Mouse (Mus musculus) cerebellum, adult 18-20 months (tissue): ENCODE data around the gene Tdrkh.

Experiments
- DNase-seq, 2 experiments: peaks; one replicate each; pipeline ENCODE4 v3.0.0; 2021

The Tdrkh gene

DNA sequence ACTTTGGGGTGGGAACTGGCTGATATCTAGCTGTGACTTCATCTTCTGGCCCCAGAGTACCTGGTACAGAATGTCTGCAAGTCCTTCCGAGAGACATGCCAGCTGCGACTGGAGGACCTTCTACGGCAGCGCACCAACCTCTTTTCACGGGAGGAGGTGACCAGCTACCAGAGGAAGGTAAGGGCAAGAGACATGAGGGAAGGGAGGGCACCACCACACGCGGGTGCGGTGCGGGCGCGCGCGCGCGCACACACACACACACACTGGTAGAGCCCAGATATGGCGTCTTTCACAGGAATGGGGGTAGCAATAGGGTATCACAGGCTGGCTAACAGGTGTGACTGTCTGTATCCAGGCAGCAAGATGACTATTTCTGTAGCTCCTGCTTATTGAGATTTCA is 23.7 kb upstream of the Tdrkh start:
- no peak for DNase-seq

DNA sequence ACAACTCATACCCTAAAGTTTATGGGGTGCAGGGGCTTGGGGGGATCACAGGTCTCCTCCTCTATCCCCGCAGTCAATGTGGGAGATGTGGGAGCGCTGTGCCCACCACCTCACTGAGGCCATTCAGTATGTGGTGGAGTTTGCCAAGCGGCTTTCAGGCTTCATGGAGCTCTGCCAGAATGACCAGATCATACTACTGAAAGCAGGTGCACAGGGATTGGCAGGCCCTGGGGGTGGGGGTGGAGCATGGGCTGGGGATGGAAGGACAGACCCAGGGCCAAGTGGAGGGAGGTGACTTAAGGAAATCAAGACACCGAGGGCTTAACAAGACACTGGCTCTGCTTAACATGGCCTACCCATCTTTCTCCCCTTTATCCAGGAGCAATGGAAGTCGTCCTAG is 22.1 kb upstream of the Tdrkh start:
- no peak for DNase-seq

DNA sequence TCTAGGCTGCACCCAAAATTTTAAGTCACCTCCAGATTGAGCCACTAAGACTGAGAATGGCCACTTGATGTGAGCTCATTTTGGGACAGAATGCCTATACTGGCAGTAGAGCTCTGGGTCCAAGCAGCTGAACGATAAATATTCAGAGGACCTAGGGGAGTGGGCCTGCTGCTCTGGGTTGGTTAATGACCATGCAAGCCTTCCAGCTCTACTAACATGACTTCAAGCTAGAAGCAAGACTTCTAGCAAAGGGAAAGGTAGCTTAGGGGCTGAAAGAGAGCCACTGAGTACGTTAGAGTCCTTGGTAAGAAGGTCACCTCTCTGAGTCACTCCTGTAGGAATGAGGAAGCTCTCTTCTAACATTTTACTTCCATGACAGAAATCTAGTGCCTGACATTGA is 20.9 kb upstream of the Tdrkh start:
- no peak for DNase-seq

DNA sequence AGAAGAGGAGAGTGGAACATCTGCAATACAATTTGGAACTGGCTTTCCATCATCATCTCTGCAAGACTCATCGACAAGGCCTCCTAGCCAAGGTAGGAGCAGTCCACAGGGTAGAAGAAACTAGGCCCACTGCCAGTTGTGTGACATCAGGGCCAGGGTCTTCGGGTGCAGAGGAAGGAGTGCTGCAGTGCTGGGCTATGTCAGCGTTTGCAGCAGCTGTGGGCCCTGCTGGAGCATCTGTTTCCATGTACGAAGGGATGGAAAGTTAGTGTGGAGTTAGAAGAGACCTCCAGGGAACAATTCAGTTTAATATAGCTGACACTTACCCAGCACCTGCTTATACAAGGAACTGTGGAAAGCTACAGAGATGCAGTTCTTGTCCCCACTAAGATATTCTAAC is 20.0 kb upstream of the Tdrkh start:
- no peak for DNase-seq

DNA sequence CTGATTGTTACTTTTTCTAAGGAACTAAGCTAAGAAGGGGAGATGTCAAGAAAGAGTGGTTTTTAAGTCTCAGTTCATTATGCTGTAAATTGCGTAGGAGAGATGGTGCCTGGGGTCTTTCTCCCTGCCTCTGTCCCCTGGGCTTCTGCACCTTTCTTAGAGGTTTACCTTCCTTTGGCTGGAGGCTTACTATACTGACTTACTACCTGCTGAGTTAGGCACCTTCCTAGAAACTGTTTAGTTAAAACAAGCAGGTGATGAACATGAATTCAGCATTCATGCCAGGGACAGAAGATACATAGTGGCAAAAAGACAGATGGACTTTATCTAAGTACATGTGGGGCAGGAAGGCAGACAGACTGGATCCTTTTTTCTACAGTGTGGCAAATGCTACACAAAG is 16.7 kb upstream of the Tdrkh start:
- DNase-seq, result no peak

DNA sequence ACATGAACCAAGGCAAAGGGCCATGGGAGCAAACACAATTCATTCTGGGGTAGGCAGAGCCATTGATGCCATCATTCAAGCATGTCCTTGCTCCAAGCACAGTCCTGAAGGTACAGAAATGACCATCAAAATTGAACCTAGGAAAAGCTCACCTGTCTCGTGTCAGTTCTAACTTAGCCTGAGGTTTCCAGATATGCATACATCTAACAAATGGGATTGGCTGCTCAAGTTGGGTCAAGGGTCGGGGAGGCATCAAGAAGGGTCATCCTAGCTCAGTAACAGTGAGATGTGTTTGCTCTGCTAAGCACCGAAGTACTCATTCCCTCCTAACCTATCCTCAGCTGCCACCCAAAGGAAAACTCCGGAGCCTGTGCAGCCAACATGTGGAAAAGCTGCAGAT is 16.2 kb upstream of the Tdrkh start:
- no peak for DNase-seq

DNA sequence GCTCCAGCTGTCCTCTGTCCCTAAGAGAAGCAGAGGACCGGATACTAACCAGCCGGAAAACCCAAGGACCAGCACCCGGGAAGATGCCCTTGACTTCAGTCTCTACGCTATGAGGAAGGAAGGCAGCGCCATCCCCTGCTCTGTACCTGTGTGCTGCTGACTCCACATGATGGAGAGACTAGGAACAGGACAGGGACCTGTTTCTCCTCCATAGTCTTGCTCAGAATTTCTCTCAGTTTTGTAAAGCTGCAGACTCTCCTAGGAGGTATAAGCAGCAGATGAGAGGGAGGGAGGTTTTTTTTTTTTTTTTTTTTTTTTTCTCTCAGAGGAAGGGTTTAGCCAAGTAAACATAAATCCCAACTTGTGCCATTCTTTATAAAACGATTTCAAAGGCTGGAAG is 14.9 kb upstream of the Tdrkh start, which contains the start of gene Lingo4:
Gene Lingo4 (plus strand): TSS at position 301 of the 400 bp plus-strand sequence.
- DNase-seq, result no peak

DNA sequence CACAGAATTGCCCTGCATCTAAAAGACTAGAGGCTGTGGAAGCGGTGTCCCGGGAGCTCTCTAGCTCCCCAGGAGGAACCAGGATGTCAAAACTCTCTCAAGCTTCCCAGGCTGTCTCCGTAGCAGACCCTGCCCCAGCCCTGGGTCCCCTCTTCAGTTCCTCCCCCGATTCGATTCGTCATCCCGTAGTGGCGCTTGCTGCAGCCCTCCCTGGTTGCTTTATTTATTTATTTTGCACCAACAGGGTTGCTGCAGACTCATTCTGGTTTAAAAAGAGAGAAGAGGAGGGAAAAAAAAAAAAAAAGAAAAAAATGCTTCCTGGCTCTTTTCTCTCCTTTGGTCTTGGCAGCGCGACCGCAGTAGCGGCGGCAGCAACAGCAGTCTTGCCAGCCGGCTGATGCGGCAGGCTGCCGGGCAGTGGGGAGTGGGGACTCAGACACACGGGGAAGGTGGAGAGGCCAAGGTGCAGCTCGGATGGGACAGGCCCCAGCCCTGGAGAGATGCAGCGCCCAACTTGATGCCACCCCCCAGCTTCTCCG is 14.1 kb upstream of the Tdrkh start:
- peak; percentile 36 to 46 for DNase-seq

DNA sequence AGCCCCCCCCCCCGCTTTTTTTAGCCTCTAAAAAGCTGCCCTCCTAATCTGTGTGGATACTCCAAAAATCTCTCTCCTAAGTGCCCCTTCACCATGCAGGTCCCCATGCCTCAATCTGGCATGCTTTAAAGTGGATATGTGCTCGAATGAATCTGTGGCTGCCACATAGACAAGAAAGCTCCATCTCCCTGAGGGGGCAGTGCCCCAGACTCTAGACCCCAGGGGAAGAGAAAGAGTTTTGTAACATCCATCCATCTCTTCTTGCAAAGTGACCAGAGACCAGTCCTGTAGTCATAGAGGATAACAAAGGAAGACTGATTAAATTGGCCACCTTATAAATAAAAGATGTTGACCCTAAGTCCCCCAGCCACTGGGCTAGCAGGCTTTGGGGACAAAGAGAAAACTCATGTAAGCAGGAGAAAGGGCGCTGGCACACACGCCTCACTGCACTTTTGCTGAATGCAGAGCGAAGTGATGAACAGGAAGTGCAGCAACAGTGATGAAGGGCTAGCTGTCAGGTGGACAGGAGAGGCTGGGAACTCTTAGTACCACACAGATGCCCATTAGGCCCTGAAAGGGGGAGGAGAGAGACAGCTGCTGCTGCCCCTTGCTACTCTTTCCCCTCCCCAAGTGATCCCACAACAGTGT is 13.3 kb upstream of the Tdrkh start:
- no peak for DNase-seq

DNA sequence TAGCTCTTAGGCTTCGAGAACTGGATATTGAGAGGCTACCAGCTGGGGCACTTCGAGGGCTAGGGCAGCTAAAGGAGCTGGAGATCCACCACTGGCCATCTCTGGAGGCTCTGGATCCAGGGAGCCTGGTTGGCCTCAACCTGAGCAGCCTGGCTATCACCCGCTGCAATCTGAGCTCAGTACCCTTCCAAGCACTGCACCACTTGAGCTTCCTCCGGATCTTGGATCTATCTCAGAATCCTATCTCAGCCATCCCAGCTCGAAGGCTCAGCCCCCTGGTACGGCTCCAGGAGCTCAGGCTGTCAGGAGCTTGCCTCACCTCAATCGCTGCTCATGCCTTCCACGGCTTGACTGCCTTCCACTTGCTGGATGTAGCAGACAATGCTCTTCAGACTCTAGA is 10.6 kb upstream of the Tdrkh start:
- DNase-seq, result no peak

DNA sequence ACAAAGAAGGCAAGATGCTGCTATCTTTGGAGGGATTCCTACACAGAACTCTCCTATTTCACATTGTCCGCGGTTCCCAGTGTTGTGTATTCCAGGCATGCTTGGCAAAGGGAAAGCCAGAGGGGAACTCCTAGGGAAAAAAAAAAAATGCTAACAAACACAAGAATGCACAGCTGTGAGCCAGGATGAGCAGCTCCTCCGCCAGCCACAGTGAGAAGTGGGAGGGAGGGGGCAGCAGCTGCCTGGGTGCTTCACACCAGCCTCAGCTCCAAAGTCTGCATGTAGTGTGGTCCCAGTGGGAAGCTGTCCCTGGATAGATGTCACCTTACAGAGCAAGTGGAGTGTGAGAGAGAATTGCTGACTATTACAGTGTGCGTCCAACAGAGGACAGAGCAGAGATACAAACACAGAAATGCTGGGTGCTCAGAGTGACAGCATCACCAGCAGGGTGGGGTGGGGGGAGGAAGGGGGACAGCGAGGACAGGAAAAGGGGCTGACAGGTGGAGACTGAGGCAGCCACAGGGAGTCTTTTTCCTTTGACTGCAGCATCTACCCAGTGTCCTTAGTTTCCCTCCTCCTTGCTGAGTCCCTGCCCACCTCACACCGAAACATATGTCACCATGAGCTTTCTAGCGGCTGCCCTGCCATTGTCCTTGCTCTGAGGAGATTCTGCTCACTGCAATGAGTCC is 8.6 kb upstream of the Tdrkh start:
- no peak for DNase-seq

DNA sequence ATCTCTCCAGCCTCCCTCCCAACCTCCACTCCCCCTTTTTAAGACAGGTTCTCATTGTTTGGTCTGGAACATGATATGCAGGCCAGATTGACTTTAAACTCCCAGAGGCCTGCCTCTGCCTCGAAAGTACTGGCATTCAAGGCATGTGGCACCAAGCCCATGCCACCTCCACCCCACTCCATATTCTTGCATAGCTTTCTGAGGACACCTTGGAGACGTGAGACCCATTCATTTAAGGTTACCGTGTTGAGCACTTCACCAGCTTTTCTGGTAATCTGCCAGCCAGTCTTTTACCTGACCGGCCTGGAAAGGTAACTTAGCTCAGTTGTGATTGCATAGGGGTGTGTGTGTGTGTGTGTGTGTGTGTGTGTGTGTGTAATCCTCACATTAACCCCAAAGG is 7.5 kb upstream of the Tdrkh start:
- no peak for DNase-seq

DNA sequence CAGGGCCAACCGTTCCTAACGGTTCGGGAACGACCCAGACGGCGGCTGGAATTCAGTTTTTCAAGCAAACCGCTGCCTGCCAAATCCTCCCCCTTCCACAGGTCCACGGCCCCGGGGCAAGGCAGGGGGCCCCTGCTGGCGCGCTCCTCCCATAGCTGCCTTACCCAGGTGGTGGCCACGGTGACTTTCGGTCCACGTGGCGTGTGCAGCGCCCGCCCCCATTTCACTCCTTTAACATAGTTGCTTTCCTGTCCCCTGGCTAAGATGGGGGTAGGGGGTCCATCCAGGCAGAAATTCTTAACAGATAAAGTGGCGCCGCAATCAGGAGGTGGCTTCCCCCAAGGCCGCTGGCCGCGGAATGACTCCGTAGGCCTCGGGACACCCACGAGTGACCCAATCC is 543 bp upstream of the Tdrkh start:
- no peak for DNase-seq

DNA sequence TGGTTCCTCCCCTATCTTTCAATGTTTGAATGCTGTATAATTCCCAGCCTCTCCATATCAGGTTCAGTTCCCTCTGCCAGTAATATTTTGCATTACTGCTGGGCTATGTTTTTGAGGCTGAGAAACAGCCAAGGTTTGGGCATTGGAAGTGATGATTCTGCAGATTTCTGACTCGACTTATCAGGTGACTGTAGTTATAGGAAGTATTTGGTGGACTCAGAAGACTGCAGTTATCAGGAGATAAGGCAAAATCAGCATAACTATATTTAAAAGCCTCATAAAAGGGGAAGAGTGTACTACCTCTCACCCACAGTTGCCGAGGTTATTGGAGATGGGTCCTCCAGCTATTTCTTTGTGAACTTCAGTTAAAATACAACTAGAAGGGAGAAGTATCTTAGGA is 17.9 kb downstream of the Tdrkh start:
- DNase-seq, result no peak

DNA sequence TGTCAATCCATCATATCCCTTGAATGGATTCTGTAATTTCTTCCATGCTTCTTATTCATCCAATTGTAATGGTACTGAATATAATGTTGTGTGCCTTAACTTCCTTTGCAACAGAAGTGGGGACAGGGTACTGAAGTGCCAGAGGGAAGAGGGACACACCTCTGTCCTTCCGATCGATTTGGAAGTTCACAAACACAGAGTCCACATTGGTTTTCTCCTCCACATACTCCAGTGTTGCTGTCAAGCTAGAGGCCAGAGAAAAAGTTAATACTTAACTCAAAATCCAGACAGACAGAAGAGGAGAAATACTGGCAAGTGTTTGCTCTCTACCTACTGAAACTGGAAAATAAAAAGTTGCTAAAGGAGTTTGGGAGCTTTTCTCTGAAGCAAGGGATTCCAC is 21.2 kb downstream of the Tdrkh start:
- DNase-seq, result no peak

DNA sequence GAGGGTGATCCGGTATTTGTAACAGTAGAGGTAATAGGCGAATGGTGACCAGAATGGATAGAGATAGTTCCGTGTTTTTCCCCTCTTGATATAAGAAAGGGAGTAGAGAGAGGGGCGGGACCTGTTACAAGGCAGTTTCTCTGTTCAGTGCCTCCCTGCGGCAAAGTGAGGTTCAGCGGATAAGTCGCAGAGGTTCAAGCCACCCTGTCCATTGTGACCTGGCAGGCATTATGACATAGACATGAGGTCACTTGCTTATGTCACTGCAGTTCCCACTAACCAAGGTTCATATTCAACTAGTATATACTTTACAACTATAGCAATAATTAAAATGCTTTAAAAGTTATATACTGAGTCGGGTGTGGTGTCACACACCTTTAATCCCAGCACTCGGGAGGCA is 23.3 kb downstream of the Tdrkh start:
- no peak for DNase-seq

DNA sequence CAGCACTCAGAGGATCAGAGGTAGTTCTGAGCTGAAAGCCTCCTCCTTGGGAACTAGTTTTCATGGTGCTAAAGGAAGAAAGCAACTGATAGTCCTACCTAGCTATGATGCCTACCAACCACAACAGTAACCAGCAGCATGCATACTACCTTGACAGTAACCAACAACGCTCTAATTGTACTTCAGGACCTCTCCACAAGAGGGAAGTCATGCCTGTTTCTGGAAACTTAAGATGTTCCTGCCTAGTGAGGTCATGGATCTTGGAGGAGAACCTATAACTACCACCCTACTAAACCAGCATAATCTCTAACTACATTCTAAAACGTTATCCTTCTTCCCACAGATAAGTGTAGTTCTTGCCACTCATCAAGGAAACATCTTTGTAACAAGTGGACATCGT is 28.1 kb downstream of the Tdrkh start:
- no peak for DNase-seq

DNA sequence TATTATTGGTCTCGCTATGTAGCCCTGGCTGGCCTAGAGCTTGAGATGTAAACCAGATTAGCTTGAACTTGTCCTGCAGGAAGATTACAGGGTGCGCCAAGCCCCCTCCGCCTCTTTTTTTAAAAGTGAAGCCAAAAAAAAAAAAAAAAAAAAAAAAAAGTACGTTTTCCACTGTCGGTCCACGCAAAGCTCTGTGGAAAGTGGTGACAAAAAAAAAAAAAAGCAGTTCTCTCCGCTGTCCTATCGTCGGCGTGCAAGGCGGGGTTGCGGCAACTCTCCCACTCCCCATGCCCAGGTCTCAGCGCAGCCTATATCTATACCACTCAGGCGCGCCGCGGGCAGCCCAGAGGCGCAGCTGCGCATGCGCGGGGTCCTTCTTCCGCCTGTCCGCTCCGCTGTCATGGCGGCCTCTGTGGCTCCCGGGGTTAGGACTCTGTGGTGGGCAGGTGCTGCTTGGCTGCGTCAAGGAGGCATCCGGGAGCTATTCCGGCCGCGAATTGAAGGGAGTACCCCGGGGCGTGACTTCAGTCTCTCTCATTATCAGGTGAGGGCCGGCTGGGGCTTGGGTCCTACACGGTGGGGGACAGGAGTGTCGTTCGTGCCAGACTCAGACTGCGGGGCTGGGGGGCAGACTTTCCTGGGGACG is 30.0 kb downstream of the Tdrkh start, which contains the start of gene Mrpl9:
Gene Mrpl9 (plus strand): TSS at position 368 of the 646 bp plus-strand sequence.
- DNase-seq, result peak; percentile 92 to 98

DNA sequence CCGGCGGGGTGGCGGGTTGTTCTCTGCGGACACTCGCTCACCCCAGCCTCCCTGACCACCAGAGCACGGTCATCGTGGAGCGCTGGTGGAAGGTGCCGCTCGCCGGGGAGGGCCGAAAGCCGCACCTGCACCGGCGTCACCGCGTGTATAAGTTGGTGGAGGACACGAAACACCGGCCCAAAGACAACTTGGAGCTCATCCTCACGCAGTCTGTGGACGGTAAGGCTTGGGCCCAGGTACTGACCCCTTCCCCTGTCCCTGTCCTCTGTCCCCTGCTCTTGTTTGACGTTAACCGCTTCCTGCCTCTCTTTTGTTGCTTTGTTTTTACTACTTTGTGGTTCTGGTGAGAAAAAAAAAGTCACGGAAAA is 30.5 kb downstream of the Tdrkh start, which contains the start of gene Oaz3:
Gene Oaz3 (minus strand): TSS at position 319 of the 368 bp plus-strand sequence.
- DNase-seq, result no peak

DNA sequence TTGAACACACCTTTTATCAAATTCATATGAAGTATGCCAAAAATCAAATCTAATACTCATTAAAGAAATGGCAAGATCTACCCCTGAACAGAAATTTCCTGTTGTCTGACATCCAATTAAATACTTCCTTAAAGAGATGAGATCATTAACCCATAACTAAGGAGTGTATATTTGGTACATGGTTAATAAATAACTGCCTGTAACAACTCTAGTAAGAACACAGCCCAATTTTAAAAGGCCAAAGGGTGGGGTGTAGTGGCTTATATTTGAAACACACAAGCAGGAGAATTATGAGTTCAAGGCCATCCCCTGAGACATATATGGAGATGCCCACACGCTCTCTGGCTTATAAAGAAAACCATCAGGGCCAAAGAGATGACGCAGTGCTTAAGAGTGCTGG is 36.3 kb downstream of the Tdrkh start:
- no peak for DNase-seq

DNA sequence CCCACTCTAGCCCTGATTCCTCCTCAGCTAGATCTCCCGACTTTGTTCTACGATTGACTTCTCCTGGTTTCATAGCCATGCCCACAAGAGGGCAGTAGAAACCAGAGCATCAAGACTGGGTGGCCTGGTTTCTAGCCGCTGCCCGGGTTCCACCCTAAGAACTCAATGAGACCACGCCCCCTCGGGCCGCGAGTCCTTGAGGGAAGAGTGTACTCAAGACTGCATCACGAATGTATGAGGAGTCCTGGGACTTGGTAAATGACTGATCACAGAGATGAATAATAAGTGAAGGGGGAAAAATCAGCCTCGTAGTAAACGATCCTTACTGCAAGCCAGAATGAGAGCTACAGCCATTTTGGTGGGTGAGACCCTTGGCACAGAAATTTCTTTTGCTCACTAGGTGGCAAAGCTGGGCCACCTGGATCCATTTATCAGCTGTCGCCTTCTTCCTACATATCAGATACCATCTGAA is 43.5 kb downstream of the Tdrkh start:
- peak; percentile 84 for DNase-seq

DNA sequence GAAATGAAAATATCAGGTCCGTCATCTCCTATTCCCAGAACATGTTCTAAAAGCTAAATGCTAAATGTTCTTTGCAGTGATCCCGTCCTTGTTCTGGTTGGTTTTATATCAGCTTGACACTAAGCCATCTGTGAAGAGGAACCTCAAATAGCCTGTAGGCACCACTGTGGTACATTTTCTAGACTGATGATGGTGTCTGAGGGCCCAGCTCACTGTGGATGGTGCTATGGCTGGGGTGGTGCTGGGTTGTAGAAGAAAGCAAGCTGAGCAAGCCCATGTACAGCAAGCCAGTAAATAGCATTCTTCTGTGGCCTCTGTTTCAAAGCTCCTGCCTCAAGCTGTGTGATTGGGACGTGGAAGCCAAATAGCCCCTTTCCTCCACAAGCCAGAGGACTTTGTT is 44.0 kb downstream of the Tdrkh start:
- DNase-seq, result no peak

DNA sequence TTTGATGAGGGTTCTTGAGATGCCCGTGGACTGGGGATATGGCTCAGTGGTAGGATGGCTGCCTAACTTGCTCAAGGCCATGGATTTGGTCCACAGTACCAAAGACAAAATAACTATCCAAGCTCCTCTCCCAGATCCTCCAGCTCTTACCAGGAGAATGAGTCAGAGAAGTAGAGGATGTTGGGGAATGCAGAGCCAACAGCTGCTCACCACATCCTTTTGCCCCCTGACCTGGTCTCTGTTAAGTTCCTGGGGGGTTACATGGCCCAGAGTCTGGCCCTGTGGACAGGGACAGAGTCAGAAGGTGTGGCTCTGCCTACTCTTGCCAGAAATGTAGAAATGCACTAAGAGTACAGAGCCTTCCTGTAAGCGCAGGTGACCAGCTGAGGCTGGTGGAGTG is 46.8 kb downstream of the Tdrkh start:
- DNase-seq, result no peak
